Mouse (Mus musculus): ENCODE results near the gene Mplkip. TPM values are rescaled to one million over a fixed set of nuclear protein-coding genes. Genes with fewer than 3 reads are reported as not detected.

Mplkip gene
- polyA plus RNA-seq, 1 experiment from 2014 or later = 51.3 TPM

GRCm38 (mm10) chr13:17705188-17705826 lies 10.3 kb downstream of the Mplkip start:
- no peak for DNase-seq (ENCODE audit: low spot score)
- H3K27ac ChIP-seq = no peak overlapping the region
- no peaks in the 10 kb centered on the region for H3K4me1 ChIP-seq (replicated peaks)
- no peaks in the 10 kb centered on the region for H3K9me3 ChIP-seq
- no peaks in the 10 kb centered on the region for H3K27me3 ChIP-seq (ENCODE audit: insufficient read depth, poor library complexity, severe bottlenecking)
- WGBS = 91% methylated on average over 6 of the region's 6 CpGs
- H3K36me3 ChIP-seq = peaks cover 3% of the 10 kb centered on the region; the same call in 1 of the 2 replicates
- H3K4me3 ChIP-seq = no peak overlapping the region

- H3K27me3 ChIP-seq (ENCODE audit: insufficient read depth, poor library complexity, severe bottlenecking) = no peaks in the 10 kb centered on the region
Observed at GRCm38 (mm10) chr13:17708784-17709311, 13.9 kb downstream of the Mplkip start.

GRCm38 (mm10) chr13:17717357-17717756 lies 22.4 kb downstream of the Mplkip start:
- Histone ChIP-seq H3K4me3 (no peak overlapping the region), H3K9me3 (no peaks in the 10 kb centered on the region), H3K4me1 (replicated peaks) (no peaks in the 10 kb centered on the region), H3K27me3 (ENCODE audit: insufficient read depth, poor library complexity, severe bottlenecking) (no peaks in the 10 kb centered on the region), H3K36me3 (peaks cover 49% of the 10 kb centered on the region), H3K27ac (no peak overlapping the region)
- 97% methylated on average over 1 of the region's 1 CpGs for WGBS
- DNase-seq (ENCODE audit: low spot score) = no peak

More at GRCm38 (mm10) chr13:17708784-17709311, 13.9 kb downstream of the Mplkip start:
- Histone ChIP-seq H3K4me1 (replicated peaks) (no peaks in the 10 kb centered on the region), H3K36me3 (peaks cover 3% of the 10 kb centered on the region; the same call in 1 of the 2 replicates), H3K27ac (no peak overlapping the region), H3K9me3 (no peaks in the 10 kb centered on the region), H3K4me3 (no peak overlapping the region)
- WGBS = 90% methylated on average over 5 of the region's 5 CpGs
- no peak for DNase-seq (ENCODE audit: low spot score)

- WGBS = 93% methylated on average over 4 of the region's 4 CpGs
- H3K4me1 ChIP-seq (replicated peaks) = no peaks in the 10 kb centered on the region
- DNase-seq (ENCODE audit: low spot score) = no peak
- H3K9me3 ChIP-seq = no peaks in the 10 kb centered on the region
- peaks cover 25% of the 10 kb centered on the region for H3K36me3 ChIP-seq
- no peak overlapping the region for H3K4me3 ChIP-seq
- H3K27ac ChIP-seq = no peak overlapping the region
- H3K27me3 ChIP-seq (ENCODE audit: insufficient read depth, poor library complexity, severe bottlenecking) = no peaks in the 10 kb centered on the region
Observed at GRCm38 (mm10) chr13:17727922-17728321, 32.9 kb downstream of the Mplkip start.

- Histone ChIP-seq H3K9me3 (no peaks in the 10 kb centered on the region), H3K4me3 (no peak overlapping the region), H3K27me3 (ENCODE audit: insufficient read depth, poor library complexity, severe bottlenecking) (no peaks in the 10 kb centered on the region), H3K36me3 (peaks cover 26% of the 10 kb centered on the region), H3K4me1 (replicated peaks) (no peaks in the 10 kb centered on the region), H3K27ac (no peak overlapping the region)
- DNase-seq (ENCODE audit: low spot score) = no peak
- WGBS = 96% methylated on average over 3 of the region's 3 CpGs
Observed at GRCm38 (mm10) chr13:17728798-17729197, 33.8 kb downstream of the Mplkip start.

MicroRNA genes within 50 kb of the gene (microRNA counts, 519-probe panel; counts per million panel counts)
- microRNA mmu-miR-466i = 1,255 counts per million, percentile 77 among the panel's probes with 10 or more counts

Other genes with a start within 250 kb of the Mplkip start
- 3.1 and 3.7 TPM in 2 replicates for gene Sugct, start 361 bp downstream of the Mplkip start, polyA plus RNA-seq (2016; fragmentation: Nextera tagmentation; extraction: Ambion mirVana)
- gene Cdk13, start 109.9 kb downstream of the Mplkip start, polyA plus RNA-seq (2016; fragmentation: Nextera tagmentation; extraction: Ambion mirVana) = 15.0 and 16.3 TPM in 2 replicates
- gene Rala, start 249.0 kb downstream of the Mplkip start, polyA plus RNA-seq (2016; fragmentation: Nextera tagmentation; extraction: Ambion mirVana) = 128 and 129 TPM in 2 replicates

Measured in hindbrain, embryonic 10.5 days (tissue).